Mouse (Mus musculus): ENCODE measurements around the gene Cox10. TPM values are rescaled to one million over a fixed set of nuclear protein-coding genes. Genes with fewer than 3 reads are reported as not detected.
A peak's percentile ranks its signal among the peaks of the same experiment; 100 is the strongest.

Gene Cox10
- polyA plus RNA-seq, 1 experiment from 2014 or later: 7.4 TPM

- Histone ChIP-seq H3K4me1 (ENCODE audit: control insufficient read depth, low read depth, low read length) (peaks cover 10% of the 10 kb centered on the region), H3K27ac (ENCODE audit: low read length) (no peak overlapping the region), H3K9me3 (replicated peaks; ENCODE audit: control insufficient read depth, low read length) (no peaks in the 10 kb centered on the region), H3K4me2 (ENCODE audit: low read depth, low read length) (peak overlapping the region; percentile 54), H3K4me3 (ENCODE audit: low read depth, low read length) (peak overlapping the region; percentile 35), H3K27me3 (ENCODE audit: control insufficient read depth, insufficient read depth, low read depth, low read length) (peaks cover 79% of the 10 kb centered on the region), H3K9ac (ENCODE audit: low read depth, low read length) (no peak overlapping the region), H3K36me3 (ENCODE audit: control insufficient read depth, insufficient read depth) (no peaks in the 10 kb centered on the region)
- ATAC-seq (ENCODE audit: low read depth): no peak
- 1% methylated on average over 29 of the region's 29 CpGs for WGBS (ENCODE audit: insufficient replicate concordance)
Measured at GRCm38 (mm10) chr11:63923386-63923785, 155.9 kb downstream of the Cox10 start.

- peak; percentile 91 for ATAC-seq (ENCODE audit: low read depth)
- H3K9ac ChIP-seq (ENCODE audit: low read depth, low read length): peak within 1 kb of the TSS; percentile 66
- H3K4me2 ChIP-seq (ENCODE audit: low read depth, low read length): peak within 1 kb of the TSS; percentile 54
- H3K9me3 ChIP-seq (replicated peaks; ENCODE audit: control insufficient read depth, low read length): no peaks in the 10 kb centered on the region
- peak within 1 kb of the TSS; percentile 64 for H3K27ac ChIP-seq (ENCODE audit: low read length)
- peak within 1 kb of the TSS; percentile 65 for H3K4me3 ChIP-seq (ENCODE audit: low read depth, low read length)
- WGBS (ENCODE audit: insufficient replicate concordance): under 1% methylated on average over 43 of the region's 43 CpGs
- no peaks in the 10 kb centered on the region for H3K36me3 ChIP-seq (ENCODE audit: control insufficient read depth, insufficient read depth)
- H3K4me1 ChIP-seq (ENCODE audit: control insufficient read depth, low read depth, low read length): peaks cover 10% of the 10 kb centered on the region
- peaks cover 85% of the 10 kb centered on the region for H3K27me3 ChIP-seq (ENCODE audit: control insufficient read depth, insufficient read depth, low read depth, low read length)
Measured at GRCm38 (mm10) chr11:63922091-63922621, 157.1 kb downstream of the Cox10 start, which contains the start of gene Hs3st3b1. Gene Hs3st3b1, minus strand, starts transcription at chr11:63922290.

GRCm38 (mm10) chr11:63921044-63921951, 158.0 kb downstream of the Cox10 start:
- no peaks in the 10 kb centered on the region for H3K36me3 ChIP-seq (ENCODE audit: control insufficient read depth, insufficient read depth)
- H3K4me3 ChIP-seq (ENCODE audit: low read depth, low read length): peak overlapping the region; percentile 65
- ATAC-seq (ENCODE audit: low read depth): no peak
- H3K9me3 ChIP-seq (replicated peaks; ENCODE audit: control insufficient read depth, low read length): no peaks in the 10 kb centered on the region
- H3K27me3 ChIP-seq (ENCODE audit: control insufficient read depth, insufficient read depth, low read depth, low read length): peaks cover 90% of the 10 kb centered on the region
- whole genome bisulfite sequencing (ENCODE audit: insufficient replicate concordance): 1% methylated on average over 79 of the region's 80 CpGs
- peaks cover 10% of the 10 kb centered on the region for H3K4me1 ChIP-seq (ENCODE audit: control insufficient read depth, low read depth, low read length)
- H3K27ac ChIP-seq (ENCODE audit: low read length): peak overlapping the region; percentile 64
- peak overlapping the region; percentile 38 for H3K4me2 ChIP-seq (ENCODE audit: low read depth, low read length)
- peak overlapping the region; percentile 66 for H3K9ac ChIP-seq (ENCODE audit: low read depth, low read length)

GRCm38 (mm10) chr11:63920531-63920930, 158.7 kb downstream of the Cox10 start:
- H3K9ac ChIP-seq (ENCODE audit: low read depth, low read length): peak overlapping the region; percentile 66
- H3K27me3 ChIP-seq (ENCODE audit: control insufficient read depth, insufficient read depth, low read depth, low read length): peaks cover 86% of the 10 kb centered on the region
- no peak overlapping the region for H3K27ac ChIP-seq (ENCODE audit: low read length)

GRCm38 (mm10) chr11:63919211-63920098, 159.8 kb downstream of the Cox10 start:
- ATAC-seq (ENCODE audit: low read depth): no peak
- Histone ChIP-seq H3K4me1 (ENCODE audit: control insufficient read depth, low read depth, low read length) (peaks cover 8% of the 10 kb centered on the region), H3K9ac (ENCODE audit: low read depth, low read length) (peak overlapping the region; percentile 66), H3K4me2 (ENCODE audit: low read depth, low read length) (peak overlapping the region; percentile 38), H3K27me3 (ENCODE audit: control insufficient read depth, insufficient read depth, low read depth, low read length) (peaks cover 75% of the 10 kb centered on the region), H3K36me3 (ENCODE audit: control insufficient read depth, insufficient read depth) (no peaks in the 10 kb centered on the region), H3K4me3 (ENCODE audit: low read depth, low read length) (peak overlapping the region; percentile 65), H3K9me3 (replicated peaks; ENCODE audit: control insufficient read depth, low read length) (no peaks in the 10 kb centered on the region), H3K27ac (ENCODE audit: low read length) (peak overlapping the region; percentile 58)
- WGBS (ENCODE audit: insufficient replicate concordance): 3% methylated on average over 52 of the region's 52 CpGs

More at GRCm38 (mm10) chr11:63920531-63920930, 158.7 kb downstream of the Cox10 start:
- Histone ChIP-seq H3K4me2 (ENCODE audit: low read depth, low read length) (peak overlapping the region; percentile 38), H3K36me3 (ENCODE audit: control insufficient read depth, insufficient read depth) (no peaks in the 10 kb centered on the region), H3K4me3 (ENCODE audit: low read depth, low read length) (peak overlapping the region; percentile 65), H3K4me1 (ENCODE audit: control insufficient read depth, low read depth, low read length) (peaks cover 10% of the 10 kb centered on the region), H3K9me3 (replicated peaks; ENCODE audit: control insufficient read depth, low read length) (no peaks in the 10 kb centered on the region)
- no peak for ATAC-seq (ENCODE audit: low read depth)
- WGBS (ENCODE audit: insufficient replicate concordance): under 1% methylated on average over 33 of the region's 33 CpGs

GRCm38 (mm10) chr11:63918321-63919105, 160.8 kb downstream of the Cox10 start:
- Histone ChIP-seq H3K9me3 (replicated peaks; ENCODE audit: control insufficient read depth, low read length) (no peaks in the 10 kb centered on the region), H3K4me1 (ENCODE audit: control insufficient read depth, low read depth, low read length) (peaks cover under 1% of the 10 kb centered on the region), H3K4me2 (ENCODE audit: low read depth, low read length) (peak overlapping the region; percentile 24), H3K36me3 (ENCODE audit: control insufficient read depth, insufficient read depth) (no peaks in the 10 kb centered on the region), H3K9ac (ENCODE audit: low read depth, low read length) (peak overlapping the region; percentile 6; the same call in 1 of the 2 replicates), H3K4me3 (ENCODE audit: low read depth, low read length) (peak overlapping the region; percentile 65), H3K27me3 (ENCODE audit: control insufficient read depth, insufficient read depth, low read depth, low read length) (peaks cover 66% of the 10 kb centered on the region), H3K27ac (ENCODE audit: low read length) (peak overlapping the region; percentile 53)
- WGBS (ENCODE audit: insufficient replicate concordance): 24% methylated on average over 17 of the region's 17 CpGs
- ATAC-seq (ENCODE audit: low read depth): peak; percentile 28

- Histone ChIP-seq H3K36me3 (ENCODE audit: control insufficient read depth, insufficient read depth) (no peaks in the 10 kb centered on the region), H3K27ac (ENCODE audit: low read length) (0 out of 2 replicates have a peak overlapping the region, but pooled peaks have one; percentile 24), H3K4me1 (ENCODE audit: control insufficient read depth, low read depth, low read length) (no peaks in the 10 kb centered on the region; the same call in 1 of the 2 replicates), H3K9me3 (replicated peaks; ENCODE audit: control insufficient read depth, low read length) (no peaks in the 10 kb centered on the region), H3K27me3 (ENCODE audit: control insufficient read depth, insufficient read depth, low read depth, low read length) (peaks cover 56% of the 10 kb centered on the region), H3K4me3 (ENCODE audit: low read depth, low read length) (no peak overlapping the region), H3K9ac (ENCODE audit: low read depth, low read length) (no peak overlapping the region), H3K4me2 (ENCODE audit: low read depth, low read length) (peak overlapping the region; percentile 21; the same call in 1 of the 2 replicates)
- WGBS (ENCODE audit: insufficient replicate concordance): 16% methylated on average over 6 of the region's 6 CpGs
- ATAC-seq (ENCODE audit: low read depth): no peak
Measured at GRCm38 (mm10) chr11:63917561-63917960, 161.7 kb downstream of the Cox10 start.

GRCm38 (mm10) chr11:63914388-63914787, 164.9 kb downstream of the Cox10 start:
- 2% methylated on average over 20 of the region's 20 CpGs for WGBS (ENCODE audit: insufficient replicate concordance)
- Histone ChIP-seq H3K27ac (ENCODE audit: low read length) (no peak overlapping the region), H3K9ac (ENCODE audit: low read depth, low read length) (no peak overlapping the region), H3K27me3 (ENCODE audit: control insufficient read depth, insufficient read depth, low read depth, low read length) (peaks cover 24% of the 10 kb centered on the region), H3K9me3 (replicated peaks; ENCODE audit: control insufficient read depth, low read length) (no peaks in the 10 kb centered on the region), H3K4me1 (ENCODE audit: control insufficient read depth, low read depth, low read length) (no peaks in the 10 kb centered on the region; the same call in 1 of the 2 replicates), H3K4me2 (ENCODE audit: low read depth, low read length) (peak overlapping the region; percentile 47), H3K36me3 (ENCODE audit: control insufficient read depth, insufficient read depth) (no peaks in the 10 kb centered on the region), H3K4me3 (ENCODE audit: low read depth, low read length) (peak overlapping the region; percentile 30)
- ATAC-seq (ENCODE audit: low read depth): peak; percentile 84
